Mouse (Mus musculus) lung, postnatal 0 days (tissue): ENCODE measurements around the gene Cd44. TPM values are rescaled to one million over a fixed set of nuclear protein-coding genes. Genes with fewer than 3 reads are reported as not detected.

ENCODE experiments used
- ATAC-seq: fragments of 200-750 bp; cut with Nextera tagmentation; 2 replicates; pipeline ENCODE4 v1.8.0; 2017; ENCODE audit warnings: moderate library complexity
- DNase-seq: peaks from one replicate; pipeline ENCODE4 v3.0.0-alpha.2; 2016; ENCODE audit warnings: low spot score
- H3K27ac ChIP-seq: fragments of 300-500 bp; sonication (generic); 2 replicates; pipeline ENCODE4 v1.5.1; 2014; ENCODE audit warnings: antibody characterized with exemption, mild to moderate bottlenecking, low read length, mixed read lengths
- H3K27me3 ChIP-seq: fragments of 300-500 bp; sonication (generic); replicated peaks from 2 replicates; pipeline ENCODE4 v1.6.1; 2014; ENCODE audit warnings: low read length, mixed read lengths; ENCODE audit not compliant: insufficient read depth
- H3K36me3 ChIP-seq: fragments of 300-500 bp; sonication (generic); 2 replicates; pipeline ENCODE4 v1.6.1; 2014; ENCODE audit warnings: low read length, mixed read lengths; ENCODE audit not compliant: insufficient read depth
- H3K4me1 ChIP-seq: fragments of 300-500 bp; sonication (generic); 2 replicates; pipeline ENCODE4 v1.6.1; 2014; ENCODE audit warnings: antibody characterized with exemption, low read depth, low read length, mixed read lengths; ENCODE audit not compliant: insufficient read depth
- H3K4me2 ChIP-seq: fragments of 300-500 bp; sonication (generic); replicated peaks from 2 replicates; pipeline ENCODE4 v1.6.1; 2014; ENCODE audit warnings: low read depth, mild to moderate bottlenecking, low read length, moderate library complexity, mixed read lengths
- H3K4me3 ChIP-seq: fragments of 300-500 bp; sonication (generic); 2 replicates; pipeline ENCODE4 v1.5.1; 2014; ENCODE audit warnings: low read depth, low read length
- H3K9ac ChIP-seq: fragments of 300-500 bp; sonication (generic); replicated peaks from 2 replicates; pipeline ENCODE4 v1.6.1; 2014; ENCODE audit warnings: low read depth, mild to moderate bottlenecking
- H3K9me3 ChIP-seq: fragments of 300-500 bp; sonication (generic); 2 replicates; pipeline ENCODE4 v1.6.1; 2016; ENCODE audit warnings: low read length, mixed read lengths
- CTCF ChIP-seq: IDR thresholded peaks from 2 replicates; pipeline ENCODE4 v1.5.1; 2016; ENCODE audit warnings: antibody characterized with exemption, mild to moderate bottlenecking
- EP300 ChIP-seq: IDR thresholded peaks from 2 replicates; pipeline ENCODE4 v1.6.1; 2016; ENCODE audit warnings: antibody characterized with exemption, mild to moderate bottlenecking, control low read depth
- WGBS: fragments of 180-500 bp; shearing (Covaris S2); extraction: QIAGEN DNeasy Blood & Tissue Kit; methylation state at CpG from one replicate; pipeline ENCODE4 v1.1.7; 2014; 5-methylcytosine and 5-hydroxymethylcytosine counted together
- polyA plus RNA-seq: library from polyadenylated mRNA; unstranded; fragments of >200 nt; fragmentation: Nextera tagmentation; extraction: Ambion mirVana; gene quantifications from 2 replicates; pipeline ENCODE4 v1.2.1, GENCODE M21; 2015

Cd44 gene
- polyA plus RNA-seq, 1 experiment from 2014 or later = 44.2 TPM

GRCm38 (mm10) chr2:102905604-102906003 is 4.1 kb upstream of the Cd44 start:
- no peak overlapping the region for H3K27ac ChIP-seq
- H3K27me3 ChIP-seq = no peaks in the 10 kb centered on the region
- H3K4me3 ChIP-seq = no peak overlapping the region
- TF ChIP-seq CTCF (no peak), EP300 (no peak)
- no peak overlapping the region for H3K4me2 ChIP-seq
- 78% methylated on average over 3 of the region's 3 CpGs for WGBS
- DNase-seq (no peak), ATAC-seq (no peak)
- no peaks in the 10 kb centered on the region for H3K36me3 ChIP-seq
- H3K4me1 ChIP-seq = 0 out of 2 replicates have a peak, but pooled peaks cover 3% of the 10 kb centered on the region
- no peak overlapping the region for H3K9ac ChIP-seq
- H3K9me3 ChIP-seq = no peaks in the 10 kb centered on the region

- Histone ChIP-seq H3K4me1 (0 out of 2 replicates have a peak, but pooled peaks cover 5% of the 10 kb centered on the region), H3K4me2 (peak overlapping the region; percentile 75), H3K4me3 (peak overlapping the region; percentile 61), H3K27ac (peak overlapping the region; percentile 82), H3K27me3 (no peaks in the 10 kb centered on the region), H3K9me3 (no peaks in the 10 kb centered on the region), H3K36me3 (no peaks in the 10 kb centered on the region), H3K9ac (0 out of 2 replicates have a peak overlapping the region, but pooled peaks have one; percentile 58)
- DNase-seq = no peak
- 12% methylated on average over 3 of the region's 3 CpGs for WGBS
- TF ChIP-seq CTCF = no peak
- TF ChIP-seq EP300 = no peak
- peak; percentile 4; the same call in 1 of the 2 replicates for ATAC-seq
Measured at GRCm38 (mm10) chr2:102901828-102902223, 361 bp upstream of the Cd44 start.

- no peaks in the 10 kb centered on the region for H3K36me3 ChIP-seq
- H3K4me3 ChIP-seq = peak overlapping the region; percentile 61
- H3K4me2 ChIP-seq = peak overlapping the region; percentile 75
- TF ChIP-seq EP300 = no peak
- no peak for TF ChIP-seq CTCF
- ATAC-seq (no peak), DNase-seq (no peak)
- 55% methylated on average over 7 of the region's 7 CpGs for WGBS
- H3K4me1 ChIP-seq = 0 out of 2 replicates have a peak, but pooled peaks cover 5% of the 10 kb centered on the region
- no peaks in the 10 kb centered on the region for H3K27me3 ChIP-seq
- H3K9me3 ChIP-seq = no peaks in the 10 kb centered on the region
- peak overlapping the region; percentile 58 for H3K9ac ChIP-seq
- peak overlapping the region; percentile 82; the same call in 1 of the 2 replicates for H3K27ac ChIP-seq
Measured at GRCm38 (mm10) chr2:102900230-102900721, 1.2 kb downstream of the Cd44 start.

GRCm38 (mm10) chr2:102899238-102899637 is 2.2 kb downstream of the Cd44 start:
- 0 out of 2 replicates have a peak overlapping the region, but pooled peaks have one; percentile 23 for H3K9ac ChIP-seq
- ATAC-seq = no peak

GRCm38 (mm10) chr2:102898585-102898984 is 2.9 kb downstream of the Cd44 start:
- Histone ChIP-seq H3K9me3 (no peaks in the 10 kb centered on the region), H3K9ac (no peak overlapping the region), H3K27me3 (no peaks in the 10 kb centered on the region), H3K4me1 (0 out of 2 replicates have a peak, but pooled peaks cover 5% of the 10 kb centered on the region), H3K4me2 (peak overlapping the region; percentile 75; the same call in 1 of the 2 replicates), H3K36me3 (no peaks in the 10 kb centered on the region), H3K27ac (no peak overlapping the region), H3K4me3 (peak overlapping the region; percentile 61; the same call in 1 of the 2 replicates)
- WGBS = 58% methylated on average over 3 of the region's 3 CpGs
- DNase-seq = no peak
- no peak for TF ChIP-seq EP300
- no peak for TF ChIP-seq CTCF
- ATAC-seq = no peak

More at GRCm38 (mm10) chr2:102899238-102899637, 2.2 kb downstream of the Cd44 start:
- peak overlapping the region; percentile 75 for H3K4me2 ChIP-seq
- WGBS = 42% methylated on average over 3 of the region's 3 CpGs
- H3K4me1 ChIP-seq = 0 out of 2 replicates have a peak, but pooled peaks cover 5% of the 10 kb centered on the region
- no peak overlapping the region for H3K27ac ChIP-seq
- DNase-seq = peak; percentile 46
- no peaks in the 10 kb centered on the region for H3K36me3 ChIP-seq
- no peaks in the 10 kb centered on the region for H3K27me3 ChIP-seq
- H3K4me3 ChIP-seq = peak overlapping the region; percentile 61
- TF ChIP-seq EP300 (no peak), CTCF (no peak)
- H3K9me3 ChIP-seq = no peaks in the 10 kb centered on the region

- no peak overlapping the region for H3K27ac ChIP-seq
- H3K4me1 ChIP-seq = 0 out of 2 replicates have a peak, but pooled peaks cover 8% of the 10 kb centered on the region
- 65% methylated on average over 8 of the region's 8 CpGs for WGBS
- DNase-seq (no peak), ATAC-seq (no peak)
- no peak for TF ChIP-seq EP300
- TF ChIP-seq CTCF = no peak
- H3K36me3 ChIP-seq = no peaks in the 10 kb centered on the region
- no peaks in the 10 kb centered on the region for H3K27me3 ChIP-seq
- no peak overlapping the region for H3K4me2 ChIP-seq
- H3K4me3 ChIP-seq = no peak overlapping the region
- no peaks in the 10 kb centered on the region for H3K9me3 ChIP-seq
- H3K9ac ChIP-seq = no peak overlapping the region
Measured at GRCm38 (mm10) chr2:102896154-102896553, 5.3 kb downstream of the Cd44 start.
